Mouse (Mus musculus) olfactory bulb, adult 2 months (tissue): ENCODE data around the gene Mxra8. TPM values are rescaled to one million over a fixed set of nuclear protein-coding genes. Genes with fewer than 3 reads are reported as not detected.

Experiments
- H3K27ac ChIP-seq: fragments of 200-500 bp; 2 replicates; pipeline ENCODE4 v1.5.1; 2012; ENCODE audit warnings: low read depth, low read length; ENCODE audit not compliant: insufficient read depth
- H3K4me1 ChIP-seq: fragments of 200-500 bp; 2 replicates; pipeline ENCODE4 v1.6.1; 2012; ENCODE audit warnings: low read length; ENCODE audit not compliant: control insufficient read depth, insufficient read depth
- H3K4me3 ChIP-seq: fragments of 200-500 bp; 2 replicates; pipeline ENCODE4 v1.5.1; 2012; ENCODE audit warnings: mild to moderate bottlenecking, low read depth, low read length, moderate library complexity; ENCODE audit not compliant: insufficient read depth
- CTCF ChIP-seq: fragments of 200-500 bp; IDR thresholded peaks from 2 replicates; pipeline ENCODE4 v1.5.1; 2012; ENCODE audit warnings: low read depth, mild to moderate bottlenecking, low read length, moderate library complexity; ENCODE audit not compliant: insufficient read depth
- POLR2A ChIP-seq: fragments of 200-500 bp; IDR thresholded peaks from 2 replicates; pipeline ENCODE4 v1.6.1; 2012; ENCODE audit warnings: mild to moderate bottlenecking, low read depth, low read length, moderate library complexity; ENCODE audit not compliant: insufficient read depth
- WGBS: fragments of 180-500 bp; shearing (Covaris S2); methylation state at CpG from one replicate; pipeline ENCODE4 v1.1.7; 2018; 5-methylcytosine and 5-hydroxymethylcytosine counted together
- polyA plus RNA-seq: library from polyadenylated mRNA; stranded (reverse); fragments of >200 nt; gene quantifications from 2 replicates; pipeline ENCODE4 v1.2.4, GENCODE M21; 2012; ENCODE audit warnings: low replicate concordance; ENCODE audit not compliant: missing spikeins, insufficient read depth, insufficient read length

Mxra8 gene
- polyA plus RNA-seq, 1 experiment, result not detected

DNA sequence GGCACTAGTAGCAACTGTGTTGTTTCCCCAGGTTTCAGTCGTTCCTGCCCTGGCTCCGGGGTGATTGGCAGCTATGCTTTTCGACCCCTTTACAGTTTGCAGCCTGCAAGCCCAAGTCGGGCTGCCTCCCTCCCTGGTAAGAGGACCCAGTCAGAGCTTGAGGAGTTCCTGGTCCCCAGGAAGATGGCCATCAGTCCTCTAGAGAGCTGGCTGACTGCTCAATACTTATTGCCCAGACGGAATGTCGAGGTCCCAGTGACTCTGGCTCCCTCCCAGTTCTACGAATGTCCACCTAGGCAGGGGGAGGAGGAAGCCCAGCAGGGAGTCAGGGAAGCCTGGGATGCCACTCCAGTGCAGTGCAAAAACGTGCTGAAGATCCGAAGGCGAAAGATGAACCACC lies 7.2 kb upstream of the Mxra8 start:
- H3K4me1 ChIP-seq, result peaks cover 15% of the 10 kb centered on the region
- WGBS, result 49% methylated on average over 10 of the region's 10 CpGs
- TF ChIP-seq POLR2A (no peak), CTCF (no peak)
- no peak overlapping the region for H3K27ac ChIP-seq
- peak overlapping the region; percentile 70 for H3K4me3 ChIP-seq

- no peak overlapping the region for H3K4me3 ChIP-seq
- 78% methylated on average over 4 of the region's 4 CpGs for WGBS
- H3K4me1 ChIP-seq, result peaks cover 20% of the 10 kb centered on the region
- TF ChIP-seq POLR2A (no peak), CTCF (no peak)
- H3K27ac ChIP-seq, result no peak overlapping the region
Observed at GRCm38 (mm10) chr4:155833234-155833633, 6.2 kb upstream of the Mxra8 start.

GRCm38 (mm10) chr4:155833836-155834235 lies 5.6 kb upstream of the Mxra8 start:
- TF ChIP-seq POLR2A (no peak), CTCF (0 out of 2 replicates have a peak, but pooled peaks have one; percentile 8)
- Histone ChIP-seq H3K4me1 (peaks cover 24% of the 10 kb centered on the region), H3K27ac (peak overlapping the region; percentile 29), H3K4me3 (no peak overlapping the region)
- WGBS, result 17% methylated on average over 2 of the region's 2 CpGs

GRCm38 (mm10) chr4:155837404-155838010 lies 2.0 kb upstream of the Mxra8 start:
- TF ChIP-seq CTCF (no peak), POLR2A (no peak)
- no peak overlapping the region for H3K27ac ChIP-seq
- H3K4me1 ChIP-seq, result peaks cover 44% of the 10 kb centered on the region
- no peak overlapping the region for H3K4me3 ChIP-seq
- WGBS, result 52% methylated on average over 11 of the region's 11 CpGs

DNA sequence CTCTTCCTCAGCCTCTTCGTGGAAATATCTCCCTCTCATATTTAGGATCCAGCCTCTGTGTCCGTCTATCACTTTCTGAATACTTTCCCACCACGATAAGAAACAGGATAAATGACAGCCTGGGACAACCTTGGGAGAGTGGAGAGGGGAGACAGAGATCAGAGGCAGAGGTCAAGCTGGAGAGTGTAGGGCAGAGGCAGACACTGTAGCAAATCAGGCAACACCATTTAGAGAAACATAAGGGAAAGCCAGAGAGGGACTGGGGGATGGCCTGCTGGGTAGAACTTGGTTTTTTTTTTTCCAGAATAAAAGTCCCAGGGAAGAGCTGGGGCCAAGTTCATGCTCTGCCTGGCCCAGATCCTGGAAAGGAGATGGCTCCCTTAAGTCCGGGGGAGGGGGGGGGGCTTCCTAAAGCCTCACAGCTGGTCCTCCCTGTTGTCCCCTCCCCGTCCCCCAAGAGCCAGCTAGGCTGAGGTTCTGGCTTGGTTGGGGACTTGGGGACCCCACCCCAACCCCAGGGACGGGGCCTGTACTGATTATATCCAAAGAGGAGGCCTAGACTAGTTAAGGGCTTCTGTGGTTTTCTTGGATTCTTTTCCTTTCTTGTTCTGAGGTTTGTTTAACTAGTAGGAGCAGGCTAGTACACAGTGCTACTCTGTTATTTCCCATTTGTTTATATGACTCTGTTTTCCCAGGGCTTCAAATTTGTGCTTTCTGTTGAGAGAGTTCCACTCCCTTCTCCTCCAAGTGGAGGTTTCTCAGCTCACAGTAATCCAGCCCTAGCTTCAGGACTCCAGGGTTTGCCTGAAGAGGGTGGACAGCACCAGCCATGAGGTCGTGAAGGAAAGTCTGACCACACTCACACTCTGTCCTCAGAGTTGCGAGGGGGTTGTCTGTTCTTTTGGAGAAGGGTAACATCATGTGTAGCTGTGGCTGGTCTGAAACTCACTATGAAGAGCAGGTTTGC lies 1.0 kb upstream of the Mxra8 start:
- WGBS, result 58% methylated on average over 8 of the region's 8 CpGs
- peak overlapping the region; percentile 41; the same call in 1 of the 2 replicates for H3K27ac ChIP-seq
- TF ChIP-seq CTCF (no peak), POLR2A (no peak)
- no peak overlapping the region for H3K4me3 ChIP-seq
- peaks cover 38% of the 10 kb centered on the region for H3K4me1 ChIP-seq

DNA sequence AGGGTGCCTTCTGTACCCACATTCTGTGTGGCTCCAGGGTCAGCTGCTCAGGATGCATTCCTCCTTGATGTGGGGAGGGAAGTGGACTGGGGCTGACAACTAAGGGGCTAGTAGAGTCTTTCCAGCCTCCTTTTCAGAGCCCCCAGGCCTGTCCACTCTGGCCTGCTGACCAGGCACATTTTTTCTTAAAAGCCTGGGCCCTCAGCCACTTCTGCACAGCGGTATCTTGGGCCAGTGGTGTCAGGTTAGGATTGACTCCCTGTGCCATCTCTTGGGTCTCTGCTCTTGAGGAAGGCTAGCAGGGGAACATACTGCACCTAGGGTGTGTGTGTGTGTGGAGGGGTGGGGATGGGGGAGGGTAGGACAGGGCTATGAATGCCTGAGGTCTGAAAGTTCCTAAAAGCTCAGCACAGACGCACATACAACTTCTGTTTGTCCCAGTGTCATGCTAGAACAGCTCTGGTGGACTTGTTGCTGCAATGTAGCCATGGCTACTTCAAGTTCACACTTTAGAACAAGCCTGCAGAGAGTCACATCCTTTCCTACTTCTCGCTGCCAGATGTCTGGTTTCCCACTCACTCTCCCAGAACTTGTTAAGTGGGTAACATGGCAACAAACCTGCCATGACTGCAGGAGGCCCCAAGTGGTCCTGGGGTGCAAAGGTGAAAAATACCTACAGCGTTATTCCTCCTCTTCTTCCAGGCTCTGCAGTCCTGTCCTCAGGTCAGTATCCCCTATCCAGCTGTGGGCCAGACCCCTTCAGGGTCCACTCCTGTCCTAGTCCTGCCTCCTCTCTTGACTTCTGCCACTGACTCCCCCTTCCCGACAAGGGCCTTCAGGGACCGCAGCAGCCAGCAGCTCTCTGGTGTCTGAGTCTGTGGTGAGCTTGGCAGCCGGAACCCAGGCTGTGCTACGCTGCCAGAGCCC lies 859 bp downstream of the Mxra8 start:
- no peak for TF ChIP-seq POLR2A
- no peak for TF ChIP-seq CTCF
- Histone ChIP-seq H3K27ac (no peak overlapping the region), H3K4me3 (peak overlapping the region; percentile 31), H3K4me1 (peaks cover 33% of the 10 kb centered on the region)
- WGBS, result 37% methylated on average over 8 of the region's 8 CpGs

DNA sequence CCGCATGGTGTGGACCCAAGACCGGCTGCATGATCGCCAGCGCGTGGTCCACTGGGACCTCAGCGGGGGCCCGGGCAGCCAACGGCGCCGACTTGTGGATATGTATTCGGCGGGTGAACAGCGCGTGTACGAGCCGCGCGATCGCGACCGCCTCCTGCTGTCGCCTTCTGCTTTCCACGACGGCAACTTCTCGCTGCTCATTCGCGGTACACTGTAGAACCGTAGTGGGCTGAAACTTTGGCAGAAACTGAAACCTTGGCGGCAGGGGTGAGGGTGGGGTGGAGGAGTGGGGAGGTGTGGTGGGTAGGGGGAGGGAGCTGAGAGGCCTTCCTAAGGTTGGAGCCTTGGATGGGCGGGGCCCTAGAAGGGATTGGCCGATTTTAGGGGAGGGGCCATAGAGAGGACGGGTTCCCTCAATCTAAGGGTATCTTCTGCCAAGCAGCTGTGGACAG lies 1.5 kb downstream of the Mxra8 start:
- 3% methylated on average over 32 of the region's 32 CpGs for WGBS
- Histone ChIP-seq H3K4me3 (peak overlapping the region; percentile 31), H3K27ac (no peak overlapping the region), H3K4me1 (peaks cover 33% of the 10 kb centered on the region)
- TF ChIP-seq POLR2A, result no peak
- no peak for TF ChIP-seq CTCF

DNA sequence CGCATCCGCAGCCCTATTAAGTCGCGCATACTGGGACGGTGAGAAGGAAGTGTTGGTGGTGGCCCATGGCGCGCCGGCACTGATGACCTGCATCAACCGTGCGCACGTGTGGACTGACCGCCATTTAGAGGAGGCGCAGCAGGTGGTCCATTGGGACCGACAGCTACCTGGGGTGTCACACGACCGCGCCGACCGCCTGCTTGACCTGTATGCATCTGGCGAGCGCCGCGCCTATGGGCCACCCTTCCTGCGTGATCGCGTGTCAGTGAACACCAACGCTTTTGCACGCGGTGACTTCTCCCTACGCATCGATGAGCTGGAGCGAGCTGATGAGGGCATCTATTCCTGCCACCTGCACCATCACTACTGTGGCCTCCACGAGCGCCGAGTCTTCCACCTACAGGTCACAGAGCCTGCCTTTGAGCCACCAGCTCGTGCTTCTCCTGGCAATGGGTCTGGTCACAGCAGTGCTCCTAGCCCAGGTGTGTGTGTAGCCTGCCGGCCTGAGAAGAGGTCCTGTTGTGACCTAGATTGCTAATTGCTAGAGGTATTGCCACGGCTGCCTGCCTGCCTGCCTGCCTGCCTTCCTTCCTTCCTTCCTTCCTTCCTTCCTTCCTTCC lies 2.3 kb downstream of the Mxra8 start:
- peaks cover 39% of the 10 kb centered on the region for H3K4me1 ChIP-seq
- no peak overlapping the region for H3K4me3 ChIP-seq
- WGBS, result 55% methylated on average over 38 of the region's 38 CpGs
- H3K27ac ChIP-seq, result no peak overlapping the region
- TF ChIP-seq CTCF, result no peak
- TF ChIP-seq POLR2A, result no peak
